Mouse (Mus musculus): ENCODE data around the gene Tmprss9.
"Not testable (repeated sequence)": the region's sequence is repeated elsewhere in the genome, so short reads cannot be mapped to it uniquely, and the experiment has no call there.

DNA sequence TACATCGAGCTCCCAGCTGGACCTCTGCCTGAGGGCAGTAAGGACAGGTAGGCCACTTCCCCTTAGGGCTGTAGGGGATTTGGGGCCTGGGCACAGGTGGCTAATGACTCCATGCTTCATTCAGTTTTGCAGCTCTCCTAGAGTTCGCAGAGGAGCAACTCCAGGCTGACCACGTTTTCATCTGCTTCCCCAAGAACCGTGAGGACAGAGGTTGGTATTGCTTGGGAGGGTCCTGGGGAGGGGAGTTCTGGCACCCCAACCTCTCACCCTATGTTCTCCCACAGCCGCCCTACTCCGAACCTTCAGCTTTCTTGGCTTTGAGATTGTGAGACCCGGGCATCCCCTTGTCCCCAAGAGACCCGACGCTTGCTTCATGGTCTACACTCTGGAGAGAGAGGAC, 43.1 kb upstream of the Tmprss9 start:
- not testable (repeated sequence) for TF ChIP-seq EP300 (optimal IDR thresholded peaks at IDR 0.05); CTCF (IDR thresholded peaks at IDR 0.05; ENCODE audit: low read depth)
